Mouse (Mus musculus) layer of hippocampus, adult 9-11 months (tissue): Measurements from ENCODE around the gene Ceacam18.
"Not testable (repeated sequence)": the region's sequence is repeated elsewhere in the genome, so short reads cannot be mapped to it uniquely, and the experiment has no call there.

Experiments
- DNase-seq: peaks from one replicate; pipeline ENCODE4 v3.0.0; 2022

Ceacam18 gene

GRCm38 (mm10) chr7:43634500-43634899 lies at the start of gene Ceacam18:
Ceacam18 (plus strand) TSS chr7:43634707.
- DNase-seq, result no peak

GRCm38 (mm10) chr7:43584790-43585189 lies 49.7 kb upstream of the Ceacam18 start:
- no peak for DNase-seq

DNA sequence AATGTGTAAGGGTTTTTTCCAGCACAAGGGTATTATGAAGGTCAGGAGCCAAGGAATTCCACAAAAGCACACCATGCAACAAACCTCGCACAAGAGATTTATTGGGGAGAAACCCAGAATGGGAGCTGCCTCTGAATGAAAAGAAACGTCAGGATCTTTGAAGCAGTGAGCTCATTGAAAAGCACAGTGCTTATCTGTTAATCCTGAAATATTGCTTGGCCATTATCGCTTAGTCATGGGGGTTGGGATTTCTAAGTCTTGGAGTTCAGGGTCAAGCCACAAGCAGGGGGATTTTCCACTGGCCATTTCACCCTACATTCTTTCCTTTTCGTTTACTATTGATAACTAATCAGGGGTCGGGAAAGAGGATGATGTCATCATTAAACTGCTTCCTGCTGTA lies 32.6 kb upstream of the Ceacam18 start:
- DNase-seq, result no peak

GRCm38 (mm10) chr7:43606896-43607742 lies 27.4 kb upstream of the Ceacam18 start, which contains the start of gene Zfp819:
Zfp819 (plus strand) TSS chr7:43607169.
- peak; percentile 75 for DNase-seq

GRCm38 (mm10) chr7:43607743-43608287 lies 26.7 kb upstream of the Ceacam18 start:
- DNase-seq, result no peak

DNA sequence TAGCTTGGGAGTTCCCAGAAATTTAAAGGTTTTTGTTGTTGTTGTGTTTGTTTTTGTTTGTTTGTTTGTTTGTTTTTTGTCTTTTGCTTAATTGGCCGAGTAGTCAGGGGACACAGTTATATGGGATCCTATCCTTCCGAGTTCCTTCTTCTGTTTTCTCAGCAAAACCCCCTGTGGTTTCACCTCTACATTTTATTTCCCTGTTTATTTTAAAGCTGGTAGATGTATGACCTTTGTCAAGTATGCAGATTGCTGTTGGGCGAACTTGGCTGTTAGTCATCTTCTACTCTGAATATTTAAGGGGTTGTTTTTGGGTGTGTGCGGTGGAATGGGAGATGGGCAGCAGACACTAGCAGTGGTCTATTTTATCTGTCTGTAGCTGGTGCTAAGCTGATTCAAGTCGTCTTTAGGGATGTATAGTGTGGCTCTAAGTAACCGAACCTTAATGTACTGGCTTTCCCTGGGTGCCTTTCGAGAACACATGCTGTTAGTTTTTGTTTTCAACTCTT lies 26.1 kb upstream of the Ceacam18 start:
- no peak for DNase-seq

DNA sequence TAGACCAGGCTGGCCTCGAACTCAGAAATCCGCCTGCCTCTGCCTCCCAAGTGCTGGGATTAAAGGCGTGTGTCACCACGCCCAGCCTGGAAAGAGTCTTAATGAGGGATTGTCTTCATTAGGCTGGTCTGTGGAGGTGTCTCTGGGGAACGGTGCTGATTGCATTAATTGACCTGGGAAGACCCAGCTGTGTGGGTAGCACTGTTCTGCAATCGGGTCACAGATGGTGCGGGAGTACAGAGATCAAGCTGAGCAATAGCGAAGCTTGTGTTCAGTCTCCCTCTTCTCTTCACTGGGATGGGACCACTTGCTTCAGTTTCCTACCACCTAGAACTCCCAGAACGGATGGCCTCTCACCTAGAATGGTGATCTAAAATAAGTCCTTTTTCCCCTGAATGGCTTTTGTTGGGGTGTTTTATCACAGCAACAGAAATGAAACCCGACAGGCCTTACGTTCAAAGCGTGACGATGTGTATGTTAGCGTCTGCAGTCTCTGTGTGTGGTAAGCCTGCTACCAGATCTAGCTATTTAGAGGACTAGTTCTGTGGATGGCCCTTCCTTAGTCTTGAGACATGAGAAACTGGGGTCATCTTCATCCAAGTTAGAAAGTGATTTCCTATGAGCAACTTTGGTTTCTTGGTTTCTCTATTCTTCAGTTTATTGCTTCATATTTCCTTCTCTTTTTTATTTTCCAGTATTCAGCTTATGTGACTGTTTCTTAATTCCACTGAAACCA lies 20.5 kb upstream of the Ceacam18 start:
- DNase-seq, result no peak

DNA sequence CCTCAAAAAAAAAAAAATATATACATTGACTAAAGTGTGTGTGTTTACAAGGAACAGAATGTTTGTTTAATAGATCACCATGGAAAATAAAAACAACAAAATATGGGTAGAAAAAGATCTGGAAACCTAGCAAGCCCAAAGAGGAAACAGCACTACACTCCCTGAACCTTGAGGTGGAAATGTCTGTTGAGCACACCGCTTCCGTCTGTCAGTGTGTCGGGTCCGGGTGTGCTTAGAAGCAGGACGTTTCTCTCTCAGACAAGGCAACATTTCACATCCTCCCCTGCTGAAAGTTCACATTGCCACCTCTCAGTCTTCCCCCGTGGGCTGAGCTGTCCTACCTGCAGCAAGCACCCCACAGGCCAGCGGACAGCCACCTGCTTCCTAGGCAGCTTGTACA lies 11.6 kb upstream of the Ceacam18 start:
- DNase-seq, result no peak

GRCm38 (mm10) chr7:43623819-43624218 lies 10.7 kb upstream of the Ceacam18 start:
- DNase-seq, result no peak

GRCm38 (mm10) chr7:43625065-43625464 lies 9.4 kb upstream of the Ceacam18 start:
- no peak for DNase-seq

DNA sequence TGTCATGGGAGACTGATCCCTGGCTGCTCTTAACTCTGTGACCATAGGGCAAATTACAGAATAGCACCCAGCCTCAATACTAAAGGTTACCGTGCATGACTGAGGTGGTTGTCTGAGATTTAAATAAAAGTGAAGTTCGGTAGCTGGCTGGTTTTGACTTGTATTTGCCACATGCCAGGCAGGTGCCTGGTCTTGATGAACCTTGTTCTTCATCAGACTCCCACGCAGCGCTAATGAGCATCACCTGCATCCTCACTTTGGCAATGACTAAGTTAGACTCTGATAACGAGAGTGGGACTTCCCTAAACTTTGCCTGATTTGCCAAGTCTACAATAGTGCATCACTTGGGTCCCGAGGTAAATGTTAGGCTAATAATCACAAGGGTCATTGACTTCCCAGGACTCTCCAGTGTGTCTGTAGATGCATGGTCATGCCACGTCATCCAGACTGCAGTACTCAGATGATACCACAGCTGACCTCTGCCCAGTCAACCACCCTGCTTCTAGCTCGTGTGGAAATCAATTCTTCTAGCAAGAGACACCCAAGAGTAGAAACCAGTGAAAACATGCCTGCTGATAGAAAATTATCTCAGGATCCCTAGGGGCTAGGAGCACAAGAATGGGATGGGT lies 8.6 kb upstream of the Ceacam18 start:
- no peak for DNase-seq

DNA sequence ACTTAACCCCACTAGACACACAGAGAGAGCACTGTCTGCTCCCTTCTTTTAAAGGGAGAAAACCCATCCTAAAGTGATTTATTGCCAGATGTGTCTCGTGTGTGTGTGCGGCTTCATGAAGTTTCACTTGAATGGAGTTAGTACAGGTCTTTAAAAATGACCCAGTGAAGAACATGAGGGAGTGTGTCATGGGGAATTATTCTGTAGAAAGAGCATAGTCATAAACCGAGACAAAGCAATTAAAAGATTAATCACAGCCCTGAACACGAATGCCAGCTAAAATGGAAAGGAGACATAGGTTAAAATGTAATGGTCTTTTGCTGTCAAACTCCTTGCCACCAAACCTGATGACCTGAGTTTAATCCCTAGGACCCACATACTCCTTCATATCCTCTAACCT lies 567 bp upstream of the Ceacam18 start:
- no peak for DNase-seq

- no peak for DNase-seq
Measured at GRCm38 (mm10) chr7:43636194-43636593, 1.7 kb downstream of the Ceacam18 start.

- DNase-seq, result no peak
Measured at GRCm38 (mm10) chr7:43637118-43637517, 2.6 kb downstream of the Ceacam18 start.

DNA sequence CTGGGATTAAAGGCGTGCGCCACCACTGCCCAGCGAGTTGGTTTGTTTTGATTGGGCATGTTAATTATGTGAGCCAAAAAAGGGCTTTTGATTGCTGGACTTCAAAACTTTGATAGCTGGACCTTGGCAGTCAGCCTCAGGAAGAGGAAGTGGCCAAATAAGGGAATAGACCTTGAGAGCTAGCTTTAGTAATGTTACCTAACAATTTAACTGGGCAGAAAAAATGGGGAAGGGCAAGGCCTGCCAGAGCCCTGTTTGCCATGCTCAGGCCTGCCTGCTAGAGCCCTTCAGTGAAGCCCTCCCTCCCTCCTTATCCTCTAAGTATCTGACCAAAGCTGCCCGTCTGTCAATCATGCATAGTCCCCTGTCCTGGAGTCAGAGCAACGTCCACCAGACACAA lies 8.1 kb downstream of the Ceacam18 start:
- DNase-seq, result no peak

GRCm38 (mm10) chr7:43643046-43643652 lies 8.6 kb downstream of the Ceacam18 start:
- DNase-seq, result no peak

- no peak for DNase-seq
Measured at GRCm38 (mm10) chr7:43652683-43653082, 18.2 kb downstream of the Ceacam18 start.

GRCm38 (mm10) chr7:43654519-43654918 lies 20.0 kb downstream of the Ceacam18 start:
- no peak for DNase-seq

- no peak for DNase-seq
Measured at GRCm38 (mm10) chr7:43656232-43656631, 21.7 kb downstream of the Ceacam18 start.

- no peak for DNase-seq
Measured at GRCm38 (mm10) chr7:43660002-43660401, 25.5 kb downstream of the Ceacam18 start, which contains the start of gene Siglece. Siglece (minus strand) TSS chr7:43660161.

GRCm38 (mm10) chr7:43662804-43663203 lies 28.3 kb downstream of the Ceacam18 start:
- DNase-seq, result no peak

- DNase-seq, result not testable (repeated sequence)
Measured at GRCm38 (mm10) chr7:43667221-43667620, 32.7 kb downstream of the Ceacam18 start.

DNA sequence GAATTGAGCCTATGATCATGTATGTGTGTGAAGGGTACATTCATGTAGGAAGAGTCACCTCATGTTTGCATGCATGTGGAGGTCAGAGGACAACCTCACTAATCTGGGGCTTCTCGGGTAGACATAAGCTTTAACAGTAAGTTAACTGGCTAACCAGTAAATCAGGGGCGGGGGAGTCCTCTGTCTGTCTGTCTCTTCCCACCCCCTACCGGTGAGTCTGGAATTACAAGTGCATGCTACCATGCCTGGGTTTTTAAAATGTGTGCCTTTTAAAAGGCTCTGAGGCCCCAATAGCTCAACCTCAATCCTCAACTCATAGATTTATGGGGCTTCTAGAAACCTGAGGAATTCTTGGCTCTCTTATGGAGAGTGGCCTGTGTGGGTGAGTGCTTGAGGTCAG lies 34.1 kb downstream of the Ceacam18 start:
- DNase-seq, result no peak
